Mouse (Mus musculus): ENCODE results near the gene Znrf4. TPM values are rescaled to one million over a fixed set of nuclear protein-coding genes. Genes with fewer than 3 reads are reported as not detected.

Gene Znrf4
- polyA plus RNA-seq, 1 experiment from 2014 or later = not detected

GRCm38 (mm10) chr17:56473611-56473905 is 38.7 kb downstream of the Znrf4 start:
- Histone ChIP-seq H3K4me3 (peak overlapping the region; percentile 79), H3K27me3 (peaks cover 53% of the 10 kb centered on the region), H3K4me1 (peaks cover 73% of the 10 kb centered on the region), H3K9me3 (no peaks in the 10 kb centered on the region; the same call in 1 of the 2 replicates), H3K27ac (no peak overlapping the region), H3K36me3 (0 out of 2 replicates have a peak, but pooled peaks cover 1% of the 10 kb centered on the region), H3K4me2 (peak overlapping the region; percentile 97), H3K9ac (peak overlapping the region; percentile 87)
- no peak for ATAC-seq (ENCODE audit: insufficient number of reproducible peaks, insufficient read depth, low FRiP score, low TSS enrichment, low read depth)
- WGBS = 2% methylated on average over 11 of the region's 11 CpGs

GRCm38 (mm10) chr17:56472733-56473610 is 39.3 kb downstream of the Znrf4 start:
- H3K4me1 ChIP-seq = peaks cover 74% of the 10 kb centered on the region
- WGBS = 2% methylated on average over 50 of the region's 50 CpGs
- H3K36me3 ChIP-seq = 0 out of 2 replicates have a peak, but pooled peaks cover 6% of the 10 kb centered on the region
- H3K4me3 ChIP-seq = peak overlapping the region; percentile 79
- no peak overlapping the region for H3K27ac ChIP-seq
- H3K27me3 ChIP-seq = peaks cover 53% of the 10 kb centered on the region
- H3K9ac ChIP-seq = peak overlapping the region; percentile 87
- peak overlapping the region; percentile 97 for H3K4me2 ChIP-seq
- ATAC-seq (ENCODE audit: insufficient number of reproducible peaks, insufficient read depth, low FRiP score, low TSS enrichment, low read depth) = no peak
- no peaks in the 10 kb centered on the region; the same call in 1 of the 2 replicates for H3K9me3 ChIP-seq

GRCm38 (mm10) chr17:56472121-56472520 is 40.1 kb downstream of the Znrf4 start:
- Histone ChIP-seq H3K9me3 (no peaks in the 10 kb centered on the region; the same call in 1 of the 2 replicates), H3K27me3 (peaks cover 53% of the 10 kb centered on the region), H3K27ac (no peak overlapping the region), H3K4me3 (peak overlapping the region; percentile 79), H3K4me1 (peaks cover 82% of the 10 kb centered on the region), H3K4me2 (peak overlapping the region; percentile 97), H3K9ac (0 out of 2 replicates have a peak overlapping the region, but pooled peaks have one; percentile 62), H3K36me3 (0 out of 2 replicates have a peak, but pooled peaks cover 6% of the 10 kb centered on the region)
- WGBS = 9% methylated on average over 16 of the region's 16 CpGs
- no peak for ATAC-seq (ENCODE audit: insufficient number of reproducible peaks, insufficient read depth, low FRiP score, low TSS enrichment, low read depth)

GRCm38 (mm10) chr17:56471136-56471535 is 41.1 kb downstream of the Znrf4 start:
- Histone ChIP-seq H3K36me3 (0 out of 2 replicates have a peak, but pooled peaks cover 6% of the 10 kb centered on the region), H3K9me3 (no peaks in the 10 kb centered on the region; the same call in 1 of the 2 replicates), H3K4me3 (no peak overlapping the region), H3K4me2 (no peak overlapping the region; the same call in 1 of the 2 replicates), H3K27me3 (peaks cover 53% of the 10 kb centered on the region), H3K4me1 (peaks cover 90% of the 10 kb centered on the region), H3K27ac (no peak overlapping the region), H3K9ac (no peak overlapping the region)
- no peak for ATAC-seq (ENCODE audit: insufficient number of reproducible peaks, insufficient read depth, low FRiP score, low TSS enrichment, low read depth)
- 86% methylated on average over 5 of the region's 5 CpGs for WGBS

- Histone ChIP-seq H3K4me3 (peak overlapping the region; percentile 36), H3K9ac (no peak overlapping the region), H3K9me3 (no peaks in the 10 kb centered on the region; the same call in 1 of the 2 replicates), H3K4me1 (peaks cover 96% of the 10 kb centered on the region), H3K36me3 (0 out of 2 replicates have a peak, but pooled peaks cover 6% of the 10 kb centered on the region), H3K27me3 (peaks cover 51% of the 10 kb centered on the region), H3K27ac (no peak overlapping the region), H3K4me2 (peak overlapping the region; percentile 60)
- no peak for ATAC-seq (ENCODE audit: insufficient number of reproducible peaks, insufficient read depth, low FRiP score, low TSS enrichment, low read depth)
- WGBS = 17% methylated on average over 10 of the region's 10 CpGs
Observed at GRCm38 (mm10) chr17:56470571-56470970, 41.7 kb downstream of the Znrf4 start.

GRCm38 (mm10) chr17:56470001-56470436 is 42.2 kb downstream of the Znrf4 start:
- peak overlapping the region; percentile 60 for H3K4me2 ChIP-seq
- WGBS = 3% methylated on average over 26 of the region's 26 CpGs
- H3K4me3 ChIP-seq = peak overlapping the region; percentile 36
- H3K9me3 ChIP-seq = no peaks in the 10 kb centered on the region; the same call in 1 of the 2 replicates
- H3K4me1 ChIP-seq = peaks cover 96% of the 10 kb centered on the region
- peak overlapping the region; percentile 57 for H3K9ac ChIP-seq
- 0 out of 2 replicates have a peak, but pooled peaks cover 6% of the 10 kb centered on the region for H3K36me3 ChIP-seq
- no peak overlapping the region; the same call in 1 of the 2 replicates for H3K27ac ChIP-seq
- no peak for ATAC-seq (ENCODE audit: insufficient number of reproducible peaks, insufficient read depth, low FRiP score, low TSS enrichment, low read depth)
- peaks cover 46% of the 10 kb centered on the region for H3K27me3 ChIP-seq

GRCm38 (mm10) chr17:56469275-56469674 is 43.0 kb downstream of the Znrf4 start:
- Histone ChIP-seq H3K9ac (peak overlapping the region; percentile 57; the same call in 1 of the 2 replicates), H3K27ac (no peak overlapping the region), H3K27me3 (peaks cover 38% of the 10 kb centered on the region), H3K4me1 (peaks cover 96% of the 10 kb centered on the region), H3K4me3 (peak overlapping the region; percentile 36), H3K36me3 (0 out of 2 replicates have a peak, but pooled peaks cover 6% of the 10 kb centered on the region), H3K9me3 (no peaks in the 10 kb centered on the region; the same call in 1 of the 2 replicates), H3K4me2 (peak overlapping the region; percentile 60; the same call in 1 of the 2 replicates)
- WGBS = 33% methylated on average over 8 of the region's 8 CpGs
- no peak for ATAC-seq (ENCODE audit: insufficient number of reproducible peaks, insufficient read depth, low FRiP score, low TSS enrichment, low read depth)

GRCm38 (mm10) chr17:56468870-56469269 is 43.4 kb downstream of the Znrf4 start:
- WGBS = 75% methylated on average over 7 of the region's 7 CpGs
- no peak overlapping the region for H3K4me2 ChIP-seq
- 0 out of 2 replicates have a peak overlapping the region, but pooled peaks have one; percentile 90 for H3K27ac ChIP-seq
- 0 out of 2 replicates have a peak, but pooled peaks cover 6% of the 10 kb centered on the region for H3K36me3 ChIP-seq
- no peak overlapping the region for H3K9ac ChIP-seq
- H3K4me1 ChIP-seq = peaks cover 96% of the 10 kb centered on the region
- no peak for ATAC-seq (ENCODE audit: insufficient number of reproducible peaks, insufficient read depth, low FRiP score, low TSS enrichment, low read depth)
- H3K9me3 ChIP-seq = no peaks in the 10 kb centered on the region; the same call in 1 of the 2 replicates
- H3K27me3 ChIP-seq = peaks cover 34% of the 10 kb centered on the region
- no peak overlapping the region; the same call in 1 of the 2 replicates for H3K4me3 ChIP-seq

- Histone ChIP-seq H3K27me3 (peaks cover 29% of the 10 kb centered on the region), H3K4me1 (peaks cover 96% of the 10 kb centered on the region), H3K9ac (no peak overlapping the region), H3K36me3 (0 out of 2 replicates have a peak, but pooled peaks cover 6% of the 10 kb centered on the region), H3K4me3 (no peak overlapping the region), H3K4me2 (no peak overlapping the region), H3K27ac (peak overlapping the region; percentile 90), H3K9me3 (no peaks in the 10 kb centered on the region; the same call in 1 of the 2 replicates)
- WGBS = 97% methylated on average over 9 of the region's 9 CpGs
- ATAC-seq (ENCODE audit: insufficient number of reproducible peaks, insufficient read depth, low FRiP score, low TSS enrichment, low read depth) = no peak
Observed at GRCm38 (mm10) chr17:56468380-56468779, 43.9 kb downstream of the Znrf4 start.

GRCm38 (mm10) chr17:56467456-56467884 is 44.8 kb downstream of the Znrf4 start:
- peaks cover 95% of the 10 kb centered on the region for H3K4me1 ChIP-seq
- whole genome bisulfite sequencing = 36% methylated on average over 6 of the region's 7 CpGs
- peak overlapping the region; percentile 90 for H3K27ac ChIP-seq
- no peaks in the 10 kb centered on the region; the same call in 1 of the 2 replicates for H3K9me3 ChIP-seq
- H3K4me3 ChIP-seq = peak overlapping the region; percentile 20; the same call in 1 of the 2 replicates
- H3K36me3 ChIP-seq = 0 out of 2 replicates have a peak, but pooled peaks cover 6% of the 10 kb centered on the region
- H3K4me2 ChIP-seq = peak overlapping the region; percentile 46
- ATAC-seq (ENCODE audit: insufficient number of reproducible peaks, insufficient read depth, low FRiP score, low TSS enrichment, low read depth) = peak; percentile 44; the same call in 1 of the 2 replicates
- peak overlapping the region; percentile 44 for H3K9ac ChIP-seq
- peaks cover 20% of the 10 kb centered on the region for H3K27me3 ChIP-seq

GRCm38 (mm10) chr17:56466747-56467146 is 45.5 kb downstream of the Znrf4 start:
- H3K4me3 ChIP-seq = no peak overlapping the region
- H3K9ac ChIP-seq = no peak overlapping the region
- peak overlapping the region; percentile 90 for H3K27ac ChIP-seq
- no peak for ATAC-seq (ENCODE audit: insufficient number of reproducible peaks, insufficient read depth, low FRiP score, low TSS enrichment, low read depth)
- WGBS = 68% methylated on average over 6 of the region's 6 CpGs
- H3K27me3 ChIP-seq = peaks cover 13% of the 10 kb centered on the region; the same call in 1 of the 2 replicates
- peaks cover 88% of the 10 kb centered on the region for H3K4me1 ChIP-seq
- 0 out of 2 replicates have a peak, but pooled peaks cover 6% of the 10 kb centered on the region for H3K36me3 ChIP-seq
- peak overlapping the region; percentile 46 for H3K4me2 ChIP-seq
- no peaks in the 10 kb centered on the region; the same call in 1 of the 2 replicates for H3K9me3 ChIP-seq
